Mouse (Mus musculus): ENCODE data around the gene Akt2. TPM values are rescaled to one million over a fixed set of nuclear protein-coding genes. Genes with fewer than 3 reads are reported as not detected.

Akt2 gene
- total and polyA plus RNA-seq, 3 experiments, result 73.5 to 127 TPM; not detected in 1

DNA sequence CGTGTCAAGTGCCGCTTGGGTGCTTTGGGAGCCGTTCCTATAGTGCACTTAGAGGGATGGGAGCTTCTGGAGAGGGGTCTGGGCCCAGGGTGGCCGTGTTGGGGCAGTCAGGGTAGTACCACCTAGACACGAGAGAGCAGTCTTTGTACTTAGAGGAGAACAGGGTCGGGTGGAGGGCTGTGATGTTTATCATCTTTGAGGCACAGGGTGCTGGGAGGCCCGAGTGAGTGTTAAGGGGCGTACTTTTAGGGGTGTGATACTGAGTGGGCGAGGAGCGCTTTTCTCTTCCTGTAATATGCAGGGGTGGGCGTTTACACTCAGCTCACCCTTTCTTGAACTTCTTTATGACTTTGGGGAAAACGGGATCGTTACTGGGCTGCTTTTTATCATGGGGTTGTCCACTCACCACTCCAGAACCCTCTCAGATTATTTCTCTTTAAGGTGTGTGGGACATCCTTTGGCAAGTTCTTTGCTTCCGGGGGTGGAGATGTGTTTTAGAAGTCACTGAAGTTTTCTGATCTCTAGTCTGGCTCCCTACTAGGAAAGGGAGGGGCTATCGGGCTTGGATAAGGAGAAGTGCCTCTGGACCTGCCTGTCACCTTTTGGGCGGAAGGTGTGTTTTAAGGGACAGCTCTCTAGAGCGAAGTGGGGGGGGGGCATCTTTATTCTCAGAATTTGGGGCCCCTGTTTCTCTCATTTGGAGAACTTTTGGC lies 1.0 kb downstream of the Akt2 start (continued):
- TF ChIP-seq USF2 (IDR thresholded peaks at IDR 0.05; ENCODE audit: borderline replicate concordance in 1 of 2, insufficient read depth in 1 of 2, low read depth in 1 of 2, low read length in 2 of 2), result no peak
- no peak for TF ChIP-seq E2F4 (IDR thresholded peaks at IDR 0.05; ENCODE audit: borderline replicate concordance, low read depth, low read length)
- peak; percentile 77 for TF ChIP-seq MAZ (IDR thresholded peaks at IDR 0.05; ENCODE audit: low read depth, low read length)
- no peak for TF ChIP-seq CHD2 (IDR thresholded peaks at IDR 0.05; ENCODE audit: low read length)
- TF ChIP-seq POLR2AphosphoS2 (IDR thresholded peaks at IDR 0.05; ENCODE audit: low read length), result no peak; the same call in 1 of the 2 replicates
- peak; percentile 20; the same call in 1 of the 2 replicates for TF ChIP-seq HCFC1 (IDR thresholded peaks at IDR 0.05; ENCODE audit: low read depth, low read length)
- TF ChIP-seq MAFK (IDR thresholded peaks at IDR 0.05; ENCODE audit: borderline replicate concordance, low read depth, low read length), result no peak
- TF ChIP-seq NELFE (IDR thresholded peaks at IDR 0.05; ENCODE audit: low read depth, low read length), result peak; percentile 26; the same call in 1 of the 2 replicates
- no peak for TF ChIP-seq UBTF (IDR thresholded peaks at IDR 0.05; ENCODE audit: borderline replicate concordance, insufficient read depth, low read depth, low read length)
- TF ChIP-seq RAD21 (IDR thresholded peaks at IDR 0.05; ENCODE audit: low read depth, low read length), result no peak
- no peak for TF ChIP-seq ZKSCAN1 (IDR thresholded peaks at IDR 0.05; ENCODE audit: low read depth, low read length)
- peak; percentile 38; the same call in 1 of the 2 replicates for TF ChIP-seq ELF1 (IDR thresholded peaks at IDR 0.05; ENCODE audit: low read depth, low read length)
- no peak for TF ChIP-seq MEF2A (IDR thresholded peaks at IDR 0.05; ENCODE audit: extremely low read depth, insufficient replicate concordance, low read depth, low read length, poor library complexity, severe bottlenecking)
- TF ChIP-seq TCF12 (IDR thresholded peaks at IDR 0.05; ENCODE audit: low read depth, low read length), result no peak
- no peak for TF ChIP-seq ZNF384 (IDR thresholded peaks at IDR 0.05; ENCODE audit: low read depth, low read length)
- TF ChIP-seq SMC3 (IDR thresholded peaks at IDR 0.05; ENCODE audit: low read depth, low read length), result no peak
- TF ChIP-seq POLR2AphosphoS5 (IDR thresholded peaks at IDR 0.05; ENCODE audit: borderline replicate concordance, low read depth, low read length), result no peak
- TF ChIP-seq TBP (IDR thresholded peaks at IDR 0.05; ENCODE audit: low read depth, low read length), result peak; percentile 51; the same call in 1 of the 2 replicates
- TF ChIP-seq MYC (IDR thresholded peaks at IDR 0.05; ENCODE audit: low read depth, low read length), result no peak
- TF ChIP-seq MAX (IDR thresholded peaks at IDR 0.05; ENCODE audit: low read length), result no peak; the same call in 1 of the 2 replicates
- TF ChIP-seq GATA1 (IDR thresholded peaks at IDR 0.05; ENCODE audit: low read depth, low read length), result no peak

GRCm38 (mm10) chr7:27592934-27593645 lies 1.7 kb downstream of the Akt2 start:
- DNase-seq (ENCODE audit: low read depth, low spot score), result peak; percentile 28
- Histone ChIP-seq H3K27me3 (ENCODE audit: control insufficient read depth in 1 of 2, insufficient read depth in 2 of 2, low read length in 2 of 2) (no peaks in the 10 kb centered on the region), H3K4me1 (ENCODE audit: control insufficient read depth in 1 of 2, insufficient read depth in 2 of 2, low read length in 2 of 2) (peaks cover 0 to 15% of the 10 kb centered on the region in 2 experiments; a peak in 2 of 4 replicates), H3K4me3 (ENCODE audit: control insufficient read depth in 1 of 2, insufficient read depth in 1 of 2, low read depth in 2 of 2, low read length in 2 of 2) (peak overlapping the region; percentile 77 to 91), H3K79me2 (ENCODE audit: control insufficient read depth, insufficient read depth, low read length, poor library complexity) (peaks cover 61% of the 10 kb centered on the region), H3K27ac (ENCODE audit: control insufficient read depth, low read depth, low read length) (peak overlapping the region; percentile 100), H3K9me3 (replicated peaks; ENCODE audit: insufficient read depth, low read length) (no peaks in the 10 kb centered on the region), H3K36me3 (ENCODE audit: control insufficient read depth in 1 of 2, insufficient read depth in 2 of 2, low read length in 2 of 2) (peaks cover 0 to 6% of the 10 kb centered on the region in 2 experiments; a peak in 1 of 4 replicates), H3K9ac (ENCODE audit: control insufficient read depth, low read depth, low read length, poor library complexity, severe bottlenecking) (peak overlapping the region; percentile 97)
- peak in 1 of 2 experiments; percentile 37; a peak in 1 of 4 replicates for TF ChIP-seq EP300 (IDR thresholded peaks at IDR 0.05; ENCODE audit: low read depth in 1 of 2, low read length in 2 of 2)
- TF ChIP-seq CTCF (IDR thresholded peaks at IDR 0.05 in 2 of 3, conservative IDR thresholded peaks at IDR 0.05 in 1 of 3; ENCODE audit: control insufficient read depth in 1 of 3, insufficient read depth in 1 of 3, low read depth in 2 of 3, low read length in 3 of 3, poor library complexity in 1 of 3, severe bottlenecking in 1 of 3), result no peak
- peak; percentile 86 for TF ChIP-seq MYC (IDR thresholded peaks at IDR 0.05; ENCODE audit: low read depth, low read length)
- peak; percentile 86 for TF ChIP-seq MXI1 (IDR thresholded peaks at IDR 0.05; ENCODE audit: low read depth, low read length)
- no peak for TF ChIP-seq E2F4 (IDR thresholded peaks at IDR 0.05; ENCODE audit: borderline replicate concordance, low read depth, low read length)
- TF ChIP-seq GABPA (IDR thresholded peaks at IDR 0.05; ENCODE audit: low read depth, low read length), result no peak
- TF ChIP-seq ZNF384 (IDR thresholded peaks at IDR 0.05; ENCODE audit: low read depth, low read length), result no peak
- peak; percentile 74 for TF ChIP-seq MAX (IDR thresholded peaks at IDR 0.05; ENCODE audit: low read length)
- TF ChIP-seq USF1 (IDR thresholded peaks at IDR 0.05; ENCODE audit: low read depth, low read length), result peak; percentile 47; the same call in 1 of the 2 replicates
- TF ChIP-seq POLR2AphosphoS5 (IDR thresholded peaks at IDR 0.05; ENCODE audit: borderline replicate concordance, low read depth, low read length), result no peak
- TF ChIP-seq UBTF (IDR thresholded peaks at IDR 0.05; ENCODE audit: borderline replicate concordance, insufficient read depth, low read depth, low read length), result no peak
